Mouse (Mus musculus) Patski (cell line): ENCODE measurements around the gene Abcc9. TPM values are rescaled to one million over a fixed set of nuclear protein-coding genes. Genes with fewer than 3 reads are reported as not detected.

Experiments
- ATAC-seq: fragments of 100-300 bp; one replicate; pipeline ENCODE4 v1.8.0; 2021
- CTCF ChIA-PET: fragments of 350-600 bp; sonication (Branson Sonifier 250); formaldehyde crosslinking; loops from one replicate; lab custom pipeline; 2022; ENCODE audit warnings: inconsistent platforms; lab: Charles Lee
- POLR2A ChIA-PET: fragments of 350-600 bp; sonication (Branson Sonifier 250); formaldehyde crosslinking; loops from one replicate; lab custom pipeline; 2022; ENCODE audit warnings: antibody characterized with exemption, inconsistent platforms; lab: Charles Lee
- DNase-seq: peaks from one replicate; pipeline ENCODE4 v3.0.0-alpha.2; 2011; ENCODE audit warnings: low read depth, low spot score
- H3K27me3 ChIP-seq: fragments of 371-371 bp; one replicate; pipeline ENCODE4 v1.5.1; 2021
- CTCF ChIP-seq: fragments of 100-300 bp; IDR thresholded peaks from one replicate; pipeline ENCODE4 v1.5.1; 2021
- in situ Hi-C: fragments of 300-500 bp; cut with MboI; formaldehyde crosslinking; loops from 3 replicates; pipeline ENCODE4 v1.11.1; 2018; ENCODE audit warnings: low pct_unique_long_range_greater_than_20kb, mixed read lengths
- polyA plus RNA-seq: library from polyadenylated mRNA; unstranded; gene quantifications from one replicate; pipeline ENCODE4 v1.2.3, GENCODE M21; 2021

The Abcc9 gene
- polyA plus RNA-seq, 1 experiment from 2014 or later = not detected

DNA sequence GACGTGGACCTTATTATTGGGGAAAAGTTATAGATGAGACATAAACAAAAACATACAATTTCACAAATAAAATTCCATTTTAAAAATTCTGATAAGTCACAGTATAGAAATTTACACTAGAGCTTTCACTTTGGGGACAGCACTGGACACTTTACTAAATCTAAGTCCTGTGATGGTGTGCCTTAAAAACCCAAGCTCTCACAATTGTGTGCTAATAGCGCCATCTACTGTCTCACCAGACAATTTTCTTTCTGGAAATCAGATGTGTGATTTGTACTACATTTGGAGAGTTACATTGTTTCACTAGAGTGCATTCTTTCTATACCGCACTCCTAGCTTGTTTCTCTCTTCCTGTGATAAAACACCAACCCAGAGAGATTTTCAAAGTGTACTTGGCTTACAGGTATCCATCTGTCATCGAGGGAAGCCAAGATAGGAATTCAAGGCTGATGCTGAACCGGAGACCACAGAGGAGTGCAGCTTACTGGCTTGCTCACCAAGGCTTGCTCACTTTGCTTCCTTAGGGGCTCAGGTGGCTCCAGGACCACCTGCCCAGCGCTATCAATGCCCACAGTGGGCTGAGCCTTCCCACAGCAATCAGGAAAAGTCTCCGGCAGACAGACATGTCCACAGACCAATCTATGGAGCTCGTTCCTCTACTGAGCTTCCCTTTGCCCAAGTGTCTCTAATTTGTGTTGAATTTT lies 33.3 kb upstream of the Abcc9 start:
- peak; percentile 76 for TF ChIP-seq CTCF
- H3K27me3 ChIP-seq = peaks cover 8% of the 10 kb centered on the region
- in situ Hi-C loops = loop anchor here (5.0 to 25.0 kb wide), 2 partner anchors 208 to 698 kb away; no protein-coding TSS in a partner anchor
- CTCF ChIA-PET = interaction anchor here (0.7 to 1.9 kb wide), 13 partner anchors 17 to 259 kb away, joined by 3 to 12 read pairs (median 4); no protein-coding TSS in a partner anchor
- POLR2A ChIA-PET = no interaction called here
- no peak for DNase-seq
- ATAC-seq = no peak

DNA sequence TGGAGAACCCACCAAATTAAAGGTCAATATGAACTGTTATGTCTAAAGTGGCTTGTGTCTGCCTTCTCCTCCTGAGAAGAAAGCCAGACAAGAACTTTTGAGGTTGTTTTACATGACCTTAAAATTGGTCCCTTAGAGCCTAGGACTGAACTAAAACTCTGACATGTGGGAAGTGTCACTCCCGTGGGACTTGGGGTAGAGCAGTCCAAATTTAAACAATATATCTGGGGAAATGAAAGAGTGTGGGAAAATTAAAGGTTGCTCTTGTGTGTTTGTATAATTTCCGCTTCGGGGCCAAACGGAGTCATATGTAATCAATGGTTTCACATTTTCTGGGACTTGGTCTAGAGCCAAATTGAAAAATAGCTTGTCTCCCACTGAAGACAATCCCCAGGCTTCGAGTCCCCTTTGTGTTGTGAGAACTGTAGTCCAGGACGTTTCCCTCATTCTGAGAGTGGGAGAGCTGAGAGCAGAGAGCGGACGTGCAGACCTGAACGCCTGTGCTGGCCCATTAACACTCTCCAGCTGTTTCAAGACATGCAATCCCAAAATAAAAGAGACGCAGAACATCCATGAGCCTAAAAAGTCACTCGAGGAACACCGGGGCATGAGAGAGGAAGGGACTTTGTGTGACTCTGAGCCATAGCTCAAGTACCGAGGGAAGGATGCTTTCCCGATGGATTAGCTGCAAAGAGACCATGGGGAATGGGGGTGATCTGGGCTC lies 30.6 kb upstream of the Abcc9 start:
- no peak for TF ChIP-seq CTCF
- H3K27me3 ChIP-seq = peaks cover 12% of the 10 kb centered on the region
- DNase-seq (no peak), ATAC-seq (no peak)
- POLR2A ChIA-PET = no interaction called here
- in situ Hi-C loops = loop anchor here (25.0 kb wide), 1 partner anchor 695 kb away; no protein-coding TSS in a partner anchor
- CTCF ChIA-PET = no interaction called here

DNA sequence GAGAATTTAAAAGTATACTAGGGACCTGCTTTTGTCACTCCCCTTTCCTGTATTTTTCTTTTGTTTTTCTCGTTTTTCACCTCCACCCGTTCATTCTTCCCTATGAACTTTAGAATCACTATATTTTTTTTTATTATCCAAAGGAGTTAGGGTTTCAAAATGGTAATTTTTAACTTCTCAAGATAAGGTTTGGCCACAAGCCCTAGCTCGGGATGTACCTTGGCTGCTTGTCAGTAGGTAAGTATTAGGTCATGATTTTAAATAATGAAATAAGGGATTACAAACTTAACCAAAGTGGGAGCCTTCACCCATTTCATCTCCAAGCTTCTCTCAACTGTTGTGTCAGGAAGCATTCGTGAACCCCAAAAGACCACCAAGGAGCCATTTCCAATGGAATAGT lies 23.9 kb upstream of the Abcc9 start:
- CTCF ChIA-PET = no interaction called here
- TF ChIP-seq CTCF = no peak
- in situ Hi-C loops = loop anchor here (10.0 to 25.0 kb wide), 2 partner anchors 171 to 689 kb away; no protein-coding TSS in a partner anchor
- DNase-seq (no peak), ATAC-seq (no peak)
- POLR2A ChIA-PET = no interaction called here
- H3K27me3 ChIP-seq = peaks cover 4% of the 10 kb centered on the region

DNA sequence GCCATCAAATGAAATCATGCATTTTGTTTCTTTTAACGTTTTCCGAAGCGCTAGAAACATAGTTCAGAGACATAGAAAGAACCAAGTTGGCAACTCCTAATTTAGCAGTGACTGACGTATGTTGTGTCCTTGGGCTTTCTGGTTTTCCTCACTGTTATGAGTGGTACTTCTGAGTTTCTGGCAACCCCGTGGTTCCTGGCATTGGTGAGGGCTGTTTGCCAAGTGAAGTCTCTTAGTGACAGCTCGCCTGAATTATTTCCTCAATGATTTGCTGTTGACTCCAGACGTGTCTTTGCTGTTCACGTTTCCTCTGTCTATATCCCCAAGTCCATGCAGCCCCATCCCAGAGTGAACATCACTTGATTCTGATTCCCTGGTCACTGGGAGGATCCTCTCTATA lies 19.6 kb upstream of the Abcc9 start:
- POLR2A ChIA-PET = no interaction called here
- in situ Hi-C loops = loop anchor here (10.0 kb wide), 1 partner anchor 167 kb away; no protein-coding TSS in a partner anchor
- DNase-seq = no peak

DNA sequence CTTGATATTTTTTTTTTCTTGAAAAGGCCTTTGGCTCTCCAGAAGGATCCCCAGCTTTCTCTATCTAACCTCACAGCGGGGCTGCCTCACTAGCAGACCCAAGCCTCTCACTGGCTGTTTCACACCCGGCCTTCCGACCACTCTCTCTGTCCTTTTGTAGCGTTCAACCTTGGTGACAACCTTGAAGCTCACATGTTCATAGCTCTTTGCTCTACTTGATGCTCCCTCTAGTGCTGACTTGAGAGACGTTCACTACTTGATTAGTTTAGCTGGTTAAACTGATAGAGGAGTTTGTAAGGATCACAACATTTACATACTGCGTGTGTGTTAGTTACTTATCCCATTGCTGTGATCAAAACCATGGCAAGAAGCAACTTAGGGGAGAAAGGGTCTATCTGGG lies 18.5 kb upstream of the Abcc9 start:
- CTCF ChIA-PET = interaction anchor here (1.2 kb wide), 2 partner anchors 11 to 66 kb away, joined by 3 read pairs; no protein-coding TSS in a partner anchor
- H3K27me3 ChIP-seq = no peaks in the 10 kb centered on the region
- DNase-seq (no peak), ATAC-seq (no peak)
- in situ Hi-C loops = loop anchor here (10.0 kb wide), 1 partner anchor 166 kb away; no protein-coding TSS in a partner anchor
- no peak for TF ChIP-seq CTCF
- POLR2A ChIA-PET = no interaction called here

More for the DNA sequence above, 19.6 kb upstream of the Abcc9 start:
- no peak for TF ChIP-seq CTCF
- no peak for ATAC-seq
- CTCF ChIA-PET = no interaction called here
- no peaks in the 10 kb centered on the region for H3K27me3 ChIP-seq

DNA sequence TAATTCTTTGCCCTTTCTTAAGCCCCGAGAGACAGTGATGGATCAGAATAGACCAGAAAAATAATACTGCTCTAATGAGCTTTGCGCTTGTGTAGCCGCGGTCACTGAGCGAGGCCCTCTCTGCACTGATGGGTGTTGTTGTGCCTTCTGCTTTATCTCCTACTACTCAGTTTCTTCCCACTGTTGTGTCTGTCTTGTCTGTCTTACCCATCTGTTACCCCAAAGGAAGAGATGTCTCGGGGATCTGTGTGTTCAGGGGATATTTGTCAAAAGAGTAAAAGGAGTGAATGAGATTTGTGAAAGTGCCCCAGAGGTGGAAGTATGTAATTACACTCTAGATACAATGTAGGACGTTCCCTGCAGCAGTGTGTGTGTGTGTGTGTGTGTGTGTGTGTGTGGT lies 16.1 kb upstream of the Abcc9 start:
- no peak for TF ChIP-seq CTCF
- POLR2A ChIA-PET = no interaction called here
- ATAC-seq = no peak
- in situ Hi-C loops = no loop called here
- DNase-seq = no peak
- CTCF ChIA-PET = interaction anchor here (0.9 kb wide), 1 partner anchor 160 kb away, joined by 3 read pairs; no protein-coding TSS in a partner anchor
- H3K27me3 ChIP-seq = no peaks in the 10 kb centered on the region

GRCm38 (mm10) chr6:142717186-142717585 lies 15.1 kb upstream of the Abcc9 start:
- ATAC-seq = no peak
- no peak for DNase-seq
- no peak for TF ChIP-seq CTCF
- in situ Hi-C loops = no loop called here
- CTCF ChIA-PET = no interaction called here
- peaks cover 3% of the 10 kb centered on the region for H3K27me3 ChIP-seq
- POLR2A ChIA-PET = interaction anchor here (0.6 kb wide), 1 partner anchor 139 kb away, joined by 3 read pairs; no protein-coding TSS in a partner anchor

GRCm38 (mm10) chr6:142715026-142715425 lies 12.9 kb upstream of the Abcc9 start:
- CTCF ChIA-PET = no interaction called here
- ATAC-seq (no peak), DNase-seq (no peak)
- TF ChIP-seq CTCF = no peak
- POLR2A ChIA-PET = no interaction called here
- H3K27me3 ChIP-seq = peaks cover 3% of the 10 kb centered on the region
- in situ Hi-C loops = no loop called here

DNA sequence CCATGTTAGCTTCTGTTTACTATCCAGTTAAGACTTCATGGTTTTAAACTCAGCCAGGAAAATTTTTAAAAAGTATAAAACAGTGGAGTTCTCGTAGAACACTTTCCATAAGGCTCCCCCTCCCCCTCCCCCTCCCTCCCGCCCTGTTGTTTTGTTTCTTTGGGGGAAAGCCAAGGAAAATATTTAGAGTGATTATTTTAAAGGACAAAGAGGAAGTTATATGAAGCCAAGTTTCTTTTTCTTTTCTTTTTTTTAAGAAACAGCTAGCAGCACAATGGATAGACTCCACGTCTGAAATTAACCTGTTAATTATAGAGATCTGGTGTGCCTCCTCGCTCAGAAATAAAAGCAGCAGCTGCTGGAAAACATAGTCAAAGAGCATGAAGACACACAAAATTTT lies 9.0 kb upstream of the Abcc9 start:
- CTCF ChIA-PET = no interaction called here
- TF ChIP-seq CTCF = no peak
- H3K27me3 ChIP-seq = peaks cover 3% of the 10 kb centered on the region
- in situ Hi-C loops = no loop called here
- DNase-seq (no peak), ATAC-seq (no peak)
- POLR2A ChIA-PET = no interaction called here

DNA sequence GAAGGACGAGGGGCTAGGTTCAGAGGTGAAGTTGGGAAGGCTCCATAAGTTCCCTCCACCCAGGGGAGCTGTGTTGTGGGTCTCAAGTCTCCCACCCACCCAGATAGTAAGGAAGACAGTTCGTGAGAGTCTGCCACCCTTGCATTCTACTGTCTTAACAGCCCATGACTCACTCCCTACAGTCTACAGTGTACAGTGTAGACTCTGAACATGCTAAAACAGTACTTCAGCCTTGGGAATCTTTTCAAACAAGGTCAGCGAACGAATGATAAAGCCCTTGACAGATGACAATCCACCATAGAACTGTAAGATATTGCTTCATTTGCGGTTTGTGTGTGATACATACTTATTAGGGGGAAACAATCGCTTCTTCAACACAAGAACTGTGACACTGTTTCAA lies 8.6 kb upstream of the Abcc9 start:
- ATAC-seq (no peak), DNase-seq (no peak)
- in situ Hi-C loops = no loop called here
- peaks cover 3% of the 10 kb centered on the region for H3K27me3 ChIP-seq
- no peak for TF ChIP-seq CTCF
- ChIA-PET CTCF (no interaction called here), POLR2A (no interaction called here)

DNA sequence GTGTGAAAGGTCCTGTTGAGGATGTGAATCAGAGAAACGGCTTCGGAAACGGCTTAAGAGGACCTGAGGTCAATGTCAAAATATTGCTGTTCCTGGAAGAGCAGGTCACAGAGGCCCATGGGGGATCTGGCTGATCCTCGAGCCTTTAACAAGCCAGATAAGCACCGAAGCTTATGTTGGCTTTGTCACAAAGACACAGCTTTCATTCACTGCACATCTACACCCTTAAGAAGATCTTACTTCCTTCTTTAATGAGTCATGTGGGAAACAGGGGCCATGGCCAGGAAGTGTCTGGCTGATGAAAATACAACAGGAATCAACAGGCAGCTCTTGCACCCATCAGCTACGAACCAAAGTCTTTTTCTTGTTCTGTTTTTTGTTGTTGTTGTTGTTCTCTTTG lies 6.3 kb upstream of the Abcc9 start:
- CTCF ChIA-PET = no interaction called here
- H3K27me3 ChIP-seq = peaks cover 7% of the 10 kb centered on the region
- in situ Hi-C loops = no loop called here
- no peak for TF ChIP-seq CTCF
- no peak for DNase-seq
- POLR2A ChIA-PET = no interaction called here
- ATAC-seq = no peak
